In genomic region chr2:58667991-58668390, GRCm38 (mm10) we compare ENCODE assay signal across 9 mouse cellular contexts.
DNase-seq lines count a peak whose midpoint lies in the region; ATAC-seq lines count a peak whose summit lies in the region.
"Had no signal": no experiment of that assay in that cellular context is flagged by ENCODE, and none has a peak within 500 bp of the region (broad histone marks: within the 10 kb centered on the region; RNA-seq: fewer than 3 reads in every experiment).

No protein-coding gene starts in this region.

- 54% methylated on average over 9 of the region's 9 CpGs for WGBS in liver, embryonic 11.5 days
- 50% methylated on average over 9 of the region's 9 CpGs for WGBS in forebrain, embryonic 14.5 days
- 54% methylated on average over 9 of the region's 9 CpGs for WGBS in hindbrain, embryonic 14.5 days

- no peak for ATAC-seq in liver, embryonic 11.5 days (replicated peaks; ENCODE audit: low FRiP score)
- peak; percentile 68 for ATAC-seq in forebrain, embryonic 14.5 days
- ATAC-seq in hindbrain, embryonic 14.5 days (ENCODE audit: low FRiP score) = no peak

- H3K36me3 ChIP-seq in liver, embryonic 11.5 days (ENCODE audit: control insufficient read depth, insufficient read depth, low read length) = no peaks in the 10 kb centered on the region
- H3K36me3 ChIP-seq in forebrain, embryonic 14.5 days (ENCODE audit: control insufficient read depth, insufficient read depth, low read length) = no peaks in the 10 kb centered on the region
- no peaks in the 10 kb centered on the region for H3K36me3 ChIP-seq in hindbrain, embryonic 14.5 days (replicated peaks; ENCODE audit: control insufficient read depth, insufficient read depth)
- no peaks in the 10 kb centered on the region for H3K36me3 ChIP-seq in splenic B cell, adult 2 months (ENCODE audit: control insufficient read depth, insufficient read depth, low read length, poor library complexity, severe bottlenecking)
- H3K36me3 ChIP-seq: limb, embryonic 13.5 days had no signal

- no peak overlapping the region for H3K9ac ChIP-seq in liver, embryonic 11.5 days (ENCODE audit: low read depth, low read length)
- no peak overlapping the region for H3K9ac ChIP-seq in forebrain, embryonic 14.5 days (ENCODE audit: low read length)
- no peak overlapping the region for H3K9ac ChIP-seq in hindbrain, embryonic 14.5 days
- H3K9ac ChIP-seq: limb, embryonic 13.5 days had no signal

- no peak overlapping the region for H3K27ac ChIP-seq in liver, embryonic 11.5 days (ENCODE audit: low read depth, low read length)
- H3K27ac ChIP-seq in forebrain, embryonic 14.5 days (ENCODE audit: low read depth, low read length) = no peak overlapping the region
- no peak overlapping the region for H3K27ac ChIP-seq in hindbrain, embryonic 14.5 days
- H3K27ac ChIP-seq: limb, embryonic 13.5 days had no signal

- H3K4me3 ChIP-seq in liver, embryonic 11.5 days (ENCODE audit: low read depth, low read length) = no peak overlapping the region
- H3K4me3 ChIP-seq in forebrain, embryonic 14.5 days (ENCODE audit: low read depth, low read length) = no peak overlapping the region
- H3K4me3 ChIP-seq in hindbrain, embryonic 14.5 days (replicated peaks; ENCODE audit: low read length) = no peak overlapping the region
- H3K4me3 ChIP-seq: limb, embryonic 13.5 days had no signal

- DNase-seq in liver = peak; percentile 26
- no peak for DNase-seq in liver, embryonic 11.5 days (ENCODE audit: low spot score)
- DNase-seq in c-Kit-positive CD71-negative TER-119-negative erythroid progenitor cells, embryonic 14.5 days (ENCODE audit: low read depth) = peak; percentile 31
- peak; percentile 76 for DNase-seq in forebrain, embryonic 14.5 days (ENCODE audit: low spot score)
- DNase-seq in hindbrain, embryonic 14.5 days (ENCODE audit: low spot score) = peak; percentile 77
- peak; percentile 39 to 71 for DNase-seq in layer of hippocampus, postnatal 25 days (ENCODE audit: extremely low spot score in 1 of 2, low spot score in 1 of 2)
- DNase-seq in mesoderm, embryonic 11.5 days (ENCODE audit: low read depth, low spot score) = peak; percentile 54
- peak; percentile 42 for DNase-seq in splenic B cell, adult 2 months (ENCODE audit: low read depth, low spot score)

- no peaks in the 10 kb centered on the region for H3K27me3 ChIP-seq in liver, embryonic 11.5 days (replicated peaks; ENCODE audit: control insufficient read depth, insufficient read depth, low read length)
- no peaks in the 10 kb centered on the region for H3K27me3 ChIP-seq in forebrain, embryonic 14.5 days (replicated peaks; ENCODE audit: control insufficient read depth, insufficient read depth, low read length)
- no peaks in the 10 kb centered on the region for H3K27me3 ChIP-seq in hindbrain, embryonic 14.5 days (ENCODE audit: control insufficient read depth, insufficient read depth, low read length)
- H3K27me3 ChIP-seq in splenic B cell, adult 2 months (ENCODE audit: control insufficient read depth, insufficient read depth, low read length, poor library complexity, severe bottlenecking) = no peaks in the 10 kb centered on the region
- H3K27me3 ChIP-seq: limb, embryonic 13.5 days had no signal

- no peak overlapping the region for H3K4me2 ChIP-seq in liver, embryonic 11.5 days
- H3K4me2 ChIP-seq in forebrain, embryonic 14.5 days (ENCODE audit: low read length) = no peak overlapping the region
- no peak overlapping the region for H3K4me2 ChIP-seq in hindbrain, embryonic 14.5 days (replicated peaks)
- H3K4me2 ChIP-seq: limb, embryonic 13.5 days had no signal

- H3K4me1 ChIP-seq in liver, embryonic 11.5 days (replicated peaks; ENCODE audit: control insufficient read depth, insufficient read depth, low read length) = no peaks in the 10 kb centered on the region
- no peaks in the 10 kb centered on the region for H3K4me1 ChIP-seq in forebrain, embryonic 14.5 days (ENCODE audit: control insufficient read depth, insufficient read depth, low read length)
- H3K4me1 ChIP-seq in hindbrain, embryonic 14.5 days (replicated peaks; ENCODE audit: control insufficient read depth, insufficient read depth, low read length) = no peaks in the 10 kb centered on the region
- H3K4me1 ChIP-seq: limb, embryonic 13.5 days had no signal

- peaks cover 2% of the 10 kb centered on the region; the same call in 1 of the 2 replicates for H3K9me3 ChIP-seq in liver, embryonic 11.5 days (ENCODE audit: control insufficient read depth, low read length)
- H3K9me3 ChIP-seq in forebrain, embryonic 14.5 days (replicated peaks; ENCODE audit: control insufficient read depth, low read length) = no peaks in the 10 kb centered on the region
- H3K9me3 ChIP-seq in hindbrain, embryonic 14.5 days (ENCODE audit: control insufficient read depth, low read length) = peaks cover 9% of the 10 kb centered on the region; the same call in 1 of the 2 replicates
